Mouse (Mus musculus) embryonic facial prominence, embryonic 10.5 days (tissue): ENCODE results near the gene Gm20814. TPM values are rescaled to one million over a fixed set of nuclear protein-coding genes. Genes with fewer than 3 reads are reported as not detected.
"Not testable (repeated sequence)": the region's sequence is repeated elsewhere in the genome, so short reads cannot be mapped to it uniquely, and the experiment has no call there.

Source experiments
- DNase-seq: peaks from one replicate; pipeline ENCODE4 v3.0.0-alpha.2; 2017; ENCODE audit warnings: low spot score
- H3K27ac ChIP-seq: fragments of 300-500 bp; sonication (generic); replicated peaks from 2 replicates; pipeline ENCODE4 v1.5.1; 2016; ENCODE audit warnings: mild to moderate bottlenecking
- H3K27me3 ChIP-seq: fragments of 300-500 bp; sonication (generic); replicated peaks from 2 replicates; pipeline ENCODE4 v1.6.1; 2016; ENCODE audit warnings: low read depth, mild to moderate bottlenecking; ENCODE audit not compliant: poor library complexity, severe bottlenecking
- H3K36me3 ChIP-seq: fragments of 300-500 bp; sonication (generic); replicated peaks from 2 replicates; pipeline ENCODE4 v1.6.1; 2016; ENCODE audit warnings: mild to moderate bottlenecking, moderate library complexity
- H3K4me1 ChIP-seq: fragments of 300-500 bp; sonication (generic); 2 replicates; pipeline ENCODE4 v1.6.1; 2016
- H3K4me3 ChIP-seq: fragments of 300-500 bp; sonication (generic); 2 replicates; pipeline ENCODE4 v1.5.1; 2016; ENCODE audit warnings: mild to moderate bottlenecking, moderate library complexity
- H3K9me3 ChIP-seq: fragments of 300-500 bp; sonication (generic); 2 replicates; pipeline ENCODE4 v1.6.1; 2016; ENCODE audit warnings: mild to moderate bottlenecking
- WGBS: fragments of 180-500 bp; shearing (Covaris S2); methylation state at CpG from one replicate; pipeline ENCODE4 v1.1.7; 2016; 5-methylcytosine and 5-hydroxymethylcytosine counted together
- polyA plus RNA-seq: library from polyadenylated mRNA; unstranded; fragments of >200 nt; fragmentation: Nextera tagmentation; extraction: Ambion mirVana; gene quantifications from 2 replicates; pipeline ENCODE4 v1.2.1, GENCODE M21; 2016

Gm20814 gene
- not detected in 2 replicates for polyA plus RNA-seq

GRCm38 (mm10) chrY:75195556-75195955, at the start of gene Gm20814:
Gene Gm20814 (plus strand): TSS chrY:75195856.
- DNase-seq, H3K9me3 ChIP-seq, H3K36me3 ChIP-seq, H3K4me1 ChIP-seq, H3K27me3 ChIP-seq, H3K4me3 ChIP-seq, H3K27ac ChIP-seq: not testable (repeated sequence)
- no CpG with 5 or more reads among the region's 6 CpGs for WGBS
